Mouse (Mus musculus): Measurements from ENCODE around the gene Map4k1.

Map4k1 gene

DNA sequence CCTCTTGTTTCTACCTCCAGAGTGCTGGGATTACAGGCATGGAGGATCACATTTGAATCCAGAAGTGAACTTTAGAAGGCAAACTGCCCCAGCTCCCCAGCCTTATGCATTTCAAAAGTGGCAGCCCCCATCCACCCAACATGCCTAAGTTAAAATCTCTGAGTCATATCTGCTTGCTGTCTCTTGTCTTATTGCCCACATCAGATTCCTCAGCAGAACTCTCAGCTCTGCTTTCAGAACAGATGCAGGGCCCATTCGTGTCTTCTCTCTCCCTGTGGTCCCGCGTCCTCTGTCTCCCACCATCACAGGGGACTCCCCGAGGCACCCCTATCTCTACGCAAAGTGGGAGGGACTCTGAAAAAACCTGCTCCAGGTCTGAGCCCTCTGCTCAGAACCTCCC lies 44.3 kb downstream of the Map4k1 start:
- in situ Hi-C loops (cut with MboI, MseI) = no loop called here

DNA sequence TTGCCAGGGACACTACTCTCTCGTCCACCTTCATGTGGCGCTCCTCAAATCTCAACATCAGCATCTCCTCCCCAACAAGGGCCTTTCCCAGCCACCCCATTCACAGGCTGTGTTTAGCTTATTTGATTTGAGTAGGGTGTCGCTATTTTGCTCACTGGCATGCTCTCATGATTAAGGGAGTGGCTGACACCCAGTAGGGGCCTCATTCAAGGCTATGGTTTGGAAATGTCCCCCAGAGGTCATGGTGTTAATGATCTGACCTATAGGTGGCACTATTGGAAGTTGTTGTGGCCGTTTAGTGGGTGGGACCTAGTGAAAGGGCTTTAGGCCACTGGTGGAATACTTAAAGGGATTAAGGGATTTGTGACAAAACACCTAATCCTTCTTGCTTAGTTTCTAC lies 45.0 kb downstream of the Map4k1 start:
- in situ Hi-C loops (cut with MboI, MseI) = no loop called here

DNA sequence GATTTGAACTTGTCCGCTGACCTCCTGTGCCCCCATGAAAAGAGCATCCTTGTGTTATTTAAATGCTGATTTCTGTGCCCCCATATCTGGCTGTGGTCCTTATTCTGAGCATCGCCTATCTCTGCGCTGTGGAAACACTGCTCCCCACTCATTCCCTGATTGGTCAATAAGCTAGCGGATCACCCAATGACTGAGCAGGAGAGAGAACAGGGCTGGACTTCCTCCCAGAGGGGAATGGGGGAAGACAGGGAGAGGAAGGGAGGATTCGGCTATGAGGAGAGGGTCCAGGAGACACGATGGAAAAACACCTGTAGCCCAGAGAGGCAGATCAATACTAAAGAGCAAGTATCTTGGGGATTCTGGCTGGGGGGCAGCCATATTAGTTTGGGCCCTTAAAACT lies 46.9 kb downstream of the Map4k1 start:
- in situ Hi-C loops (cut with MboI, MseI) = no loop called here

DNA sequence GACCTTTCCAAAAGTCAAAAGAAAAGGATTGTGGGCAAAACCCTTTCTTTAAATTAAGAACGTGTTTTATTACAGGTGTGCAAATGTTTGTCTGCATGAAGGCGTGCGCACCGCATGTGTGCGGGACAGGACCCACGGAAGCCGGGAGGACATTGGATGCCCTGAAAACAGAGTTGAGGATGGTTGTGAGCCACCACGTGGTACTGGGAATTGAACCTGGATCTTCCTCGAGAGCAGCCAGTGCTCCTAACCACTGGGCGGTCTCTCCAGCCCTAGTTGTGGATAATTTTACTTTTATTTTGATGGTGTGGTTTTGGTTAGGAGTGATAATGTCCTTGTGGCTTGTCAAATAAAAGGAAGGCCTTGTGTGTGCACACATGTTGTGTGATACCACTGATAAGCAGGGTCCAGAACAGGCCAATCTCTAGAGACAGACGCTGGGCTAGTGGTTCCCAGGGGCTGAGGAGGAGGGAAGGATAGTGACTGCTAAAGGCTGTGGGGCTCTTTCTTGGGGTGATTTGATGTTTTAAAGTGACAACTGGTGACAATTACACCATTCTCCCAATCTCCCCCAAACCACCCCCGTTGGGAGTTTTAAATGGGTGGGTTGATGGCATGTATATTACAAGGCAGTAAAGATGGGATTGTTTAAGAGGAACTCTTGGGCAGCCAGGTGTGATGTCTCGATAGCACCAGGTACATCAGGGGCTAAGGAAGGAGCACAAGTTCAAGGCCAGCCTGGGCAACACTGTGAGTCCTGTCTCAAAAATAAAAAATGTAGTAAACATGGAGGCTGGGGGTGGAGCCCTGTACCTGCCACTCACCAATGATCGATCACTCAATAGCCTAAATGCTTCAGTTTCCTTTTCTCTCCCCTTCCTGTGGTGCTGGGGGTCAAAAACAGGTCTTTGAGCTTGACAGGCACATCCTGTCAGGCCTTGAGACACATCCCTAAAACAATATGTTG lies 48.1 kb downstream of the Map4k1 start:
- in situ Hi-C loops (cut with MboI, MseI) = no loop called here

DNA sequence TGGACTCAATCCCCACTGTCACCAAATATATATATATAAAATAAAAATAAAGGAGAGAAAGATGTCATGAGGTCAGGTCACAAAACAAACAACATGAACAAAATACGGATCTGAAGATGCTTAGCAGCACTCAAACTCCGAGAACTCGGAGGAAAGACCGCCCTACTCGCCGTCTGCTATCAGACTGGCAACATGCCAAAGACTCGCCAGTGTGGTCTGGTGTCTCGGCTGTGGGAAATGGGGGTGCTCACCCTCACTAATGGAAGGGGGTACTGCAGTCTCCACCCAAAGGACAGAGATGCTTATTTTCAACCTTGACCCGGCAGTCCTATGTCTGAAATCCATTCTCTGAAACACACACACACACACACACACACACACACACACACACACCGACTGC lies 49.8 kb downstream of the Map4k1 start:
- in situ Hi-C loops (cut with MboI, MseI) = no loop called here

DNA sequence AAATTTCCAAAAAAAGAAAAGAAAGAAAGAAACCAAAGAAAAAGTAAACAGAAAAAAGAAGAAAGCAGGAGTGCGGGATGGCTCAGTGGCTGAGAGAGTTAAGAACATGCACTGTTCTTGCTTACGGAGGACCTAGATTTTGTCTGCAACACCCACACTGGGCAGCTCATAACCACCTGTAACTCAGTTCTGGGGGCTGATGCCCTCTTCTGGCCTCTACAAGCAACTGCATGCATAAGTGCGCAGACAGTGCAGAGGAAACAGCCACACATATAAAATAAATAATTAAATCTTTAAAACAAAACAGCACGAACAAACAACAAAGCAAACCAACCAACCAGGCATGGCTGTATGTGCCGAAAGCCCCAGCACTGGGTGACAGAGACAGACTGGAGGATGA lies 50.8 kb downstream of the Map4k1 start:
- in situ Hi-C loops (cut with MboI, MseI) = no loop called here

DNA sequence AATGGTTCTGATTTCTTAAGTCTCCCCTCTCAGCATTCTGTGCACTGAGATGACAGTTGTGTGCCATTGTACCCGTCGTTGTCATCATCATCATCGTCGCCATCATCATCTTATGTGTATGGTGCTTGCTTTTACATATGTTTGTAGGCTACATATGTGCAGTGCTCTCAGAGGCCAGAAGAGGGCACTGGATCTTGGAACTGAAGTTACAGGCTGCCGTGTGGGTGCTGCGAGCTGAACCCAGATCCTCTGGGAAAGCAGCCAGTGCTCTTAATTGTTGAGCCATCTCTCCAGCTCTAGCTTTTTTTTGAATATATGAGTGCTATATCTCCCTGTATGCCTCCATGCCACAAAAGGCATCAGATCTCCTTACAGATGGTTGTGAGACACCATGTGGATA lies 55.4 kb downstream of the Map4k1 start:
- in situ Hi-C loops (cut with MboI, MseI) = loop anchor here (5.0 kb wide), 1 partner anchor 50 kb away; no protein-coding TSS in a partner anchor

DNA sequence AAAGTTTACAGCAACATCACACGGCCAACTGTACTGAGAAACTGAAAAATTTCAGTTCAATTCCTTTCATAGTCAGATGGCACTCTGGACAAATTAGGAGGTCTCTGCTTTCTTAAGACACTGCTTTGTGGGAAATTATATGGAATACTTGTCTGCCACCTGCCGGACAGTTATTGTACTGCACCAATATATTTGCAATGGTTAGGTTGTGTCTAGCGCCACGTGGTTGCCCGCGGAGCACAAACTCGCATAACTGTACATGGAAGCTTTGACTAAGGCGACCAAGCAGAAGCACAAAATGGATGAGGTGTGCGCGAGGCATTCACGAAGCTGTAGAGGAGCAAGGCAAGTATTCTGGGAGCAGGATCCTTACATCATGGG lies 57.7 kb downstream of the Map4k1 start:
- in situ Hi-C loops (cut with MboI, MseI) = loop anchor here (5.0 kb wide), 1 partner anchor 52 kb away; no protein-coding TSS in a partner anchor

DNA sequence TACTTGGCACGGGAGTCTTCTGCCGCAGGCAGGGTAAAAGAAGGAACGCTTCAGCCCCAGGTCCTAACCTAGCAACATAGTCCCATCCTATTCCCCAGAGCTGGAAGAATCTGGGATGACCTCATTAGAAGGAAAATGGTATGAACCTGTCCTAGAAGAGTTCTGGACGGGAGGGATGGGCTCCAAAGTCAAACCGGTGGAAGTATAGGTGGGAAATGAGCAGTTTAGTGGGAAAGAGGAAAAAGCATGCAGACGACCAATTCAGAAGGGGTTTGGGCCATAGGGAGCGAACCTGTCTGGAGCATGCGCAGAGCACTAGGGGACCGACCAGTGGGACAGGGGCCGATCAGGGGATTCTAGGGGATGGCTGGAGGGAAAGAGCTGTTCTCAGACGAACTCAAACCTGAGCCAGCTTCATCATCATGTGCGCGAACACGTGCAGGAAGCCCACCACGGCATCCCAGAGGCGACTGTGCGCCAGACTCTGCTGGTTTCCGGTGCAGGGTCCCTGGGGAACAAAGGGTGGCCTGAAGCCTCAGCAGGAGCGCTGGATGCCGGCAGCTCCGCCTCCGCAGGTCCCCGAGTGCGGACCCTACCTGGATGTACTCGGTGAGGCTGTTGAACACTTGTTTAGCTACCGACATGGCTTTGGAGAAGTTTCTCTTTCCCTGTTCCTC lies 58.3 kb downstream of the Map4k1 start:
- in situ Hi-C loops (cut with MboI, MseI) = loop anchor here (5.0 to 10.0 kb wide), 2 partner anchors 53 to 245 kb away; partner anchors contain the start of genes Ppp1r14a and Spint2

DNA sequence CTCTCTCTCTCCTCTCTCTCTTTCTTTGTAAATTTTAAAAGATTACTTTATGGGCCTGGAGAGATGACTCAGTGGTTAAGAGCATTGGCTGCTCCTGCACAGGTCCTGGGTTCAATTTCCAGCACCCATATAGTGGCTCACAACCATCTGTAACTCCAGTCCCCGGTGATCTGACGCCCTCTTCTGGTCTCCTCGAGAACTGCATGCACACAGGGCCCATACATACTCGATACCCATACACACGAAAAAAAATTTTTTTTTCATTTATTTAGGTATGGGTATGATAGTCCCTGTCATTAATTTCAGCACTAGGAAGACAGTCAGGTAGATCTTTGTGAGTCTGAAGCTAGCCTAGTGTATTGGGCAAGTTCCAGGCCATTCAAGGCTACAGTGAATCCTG lies 59.3 kb downstream of the Map4k1 start:
- in situ Hi-C loops (cut with MboI, MseI) = loop anchor here (10.0 kb wide), 1 partner anchor 244 kb away; the partner anchor contains the start of genes Ppp1r14a and Spint2

DNA sequence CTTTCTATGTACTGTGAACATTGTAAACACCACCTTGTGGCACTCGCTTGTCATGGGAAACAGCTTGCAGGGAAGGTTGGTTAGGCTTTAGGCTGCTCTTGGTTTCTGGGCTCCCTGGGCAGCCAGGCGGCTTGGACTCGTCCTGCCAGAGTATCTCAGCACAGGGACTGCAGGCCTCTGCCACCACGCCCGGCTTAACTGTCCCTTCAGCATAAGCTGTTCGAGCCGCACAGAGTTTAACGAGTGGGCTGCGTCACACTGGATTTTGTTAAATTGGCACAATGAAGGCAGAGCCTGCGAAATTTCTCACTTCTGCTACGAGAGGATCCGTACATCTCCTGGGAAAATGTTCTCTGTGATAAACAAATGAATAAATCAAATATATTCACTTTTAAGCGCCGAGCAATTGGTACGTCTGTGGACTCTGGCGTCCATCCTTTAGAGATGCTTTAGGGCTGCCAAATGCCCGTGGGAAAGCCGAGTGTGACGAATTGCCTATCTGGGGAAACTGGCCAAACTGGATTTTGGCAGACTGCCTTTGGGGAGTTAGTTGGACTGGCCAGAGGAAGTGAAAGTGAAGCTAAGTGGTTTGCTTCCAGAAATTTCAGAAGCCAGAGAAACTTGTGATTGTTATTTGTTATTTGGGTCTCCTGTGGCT lies 61.3 kb downstream of the Map4k1 start:
- in situ Hi-C loops (cut with MboI, MseI) = loop anchor here (10.0 kb wide), 1 partner anchor 242 kb away; the partner anchor contains the start of genes Ppp1r14a and Spint2

DNA sequence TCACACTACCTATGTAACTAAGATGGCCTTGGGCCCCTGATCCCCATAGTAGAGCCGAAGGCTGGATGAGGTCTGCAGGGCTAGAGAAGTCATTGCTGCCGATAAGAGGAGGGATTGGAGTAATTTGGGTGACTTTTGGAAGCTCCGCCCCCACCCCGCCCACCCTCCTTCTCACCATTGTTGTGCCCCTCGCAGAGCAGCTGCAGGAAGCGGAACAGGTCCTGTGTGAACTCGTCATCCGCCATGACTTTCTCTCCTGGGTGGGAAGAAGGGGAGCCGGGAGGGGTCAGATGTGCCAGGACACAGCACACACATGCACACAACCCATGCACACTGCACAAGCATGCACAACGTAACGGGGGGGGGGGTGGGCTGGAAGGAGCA lies 61.8 kb downstream of the Map4k1 start:
- in situ Hi-C loops (cut with MboI, MseI) = loop anchor here (10.0 kb wide), 1 partner anchor 241 kb away; the partner anchor contains the start of genes Ppp1r14a and Spint2

DNA sequence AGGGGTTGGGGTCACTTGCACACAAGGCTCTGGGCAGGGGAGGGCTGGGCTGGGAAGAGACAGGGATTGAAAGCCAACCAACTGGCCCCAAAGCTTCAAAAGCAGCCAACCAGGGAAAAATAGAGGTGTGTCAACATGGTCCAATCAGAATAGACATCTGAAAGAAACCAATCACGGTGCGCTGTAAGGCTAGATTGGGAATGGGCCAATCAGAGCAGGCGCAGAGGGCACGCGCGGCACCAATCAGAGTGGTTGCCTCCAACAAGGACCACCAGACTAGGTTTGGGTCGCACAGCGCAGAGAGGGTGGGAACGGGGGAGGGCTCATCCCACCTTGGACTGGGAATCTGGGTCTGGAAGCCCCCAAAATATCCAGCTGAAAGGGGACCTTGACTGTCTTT lies 62.5 kb downstream of the Map4k1 start:
- in situ Hi-C loops (cut with MboI, MseI) = loop anchor here (10.0 kb wide), 1 partner anchor 240 kb away; the partner anchor contains the start of genes Ppp1r14a and Spint2

DNA sequence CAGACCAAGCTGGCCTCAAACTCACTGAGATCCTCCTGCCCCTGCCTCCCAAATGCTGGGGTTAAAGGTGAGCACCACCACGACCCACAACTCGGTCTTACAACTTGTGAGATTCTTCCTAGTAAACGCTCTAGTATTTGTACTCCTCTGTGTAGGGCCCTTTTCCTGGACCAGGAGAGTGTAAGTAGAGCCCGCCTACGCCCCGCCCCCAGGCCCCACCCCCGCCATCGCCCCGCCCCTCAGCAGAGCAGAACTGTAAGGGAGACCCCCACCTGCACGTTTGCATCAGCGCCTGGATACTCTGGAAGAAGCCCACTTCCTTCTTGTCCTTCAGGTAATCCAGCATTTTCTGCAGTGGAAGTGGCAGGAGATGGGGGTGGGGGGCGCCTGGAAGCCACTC lies 64.7 kb downstream of the Map4k1 start:
- in situ Hi-C loops (cut with MboI, MseI) = loop anchor here (10.0 kb wide), 1 partner anchor 238 kb away; the partner anchor contains the start of genes Ppp1r14a and Spint2

DNA sequence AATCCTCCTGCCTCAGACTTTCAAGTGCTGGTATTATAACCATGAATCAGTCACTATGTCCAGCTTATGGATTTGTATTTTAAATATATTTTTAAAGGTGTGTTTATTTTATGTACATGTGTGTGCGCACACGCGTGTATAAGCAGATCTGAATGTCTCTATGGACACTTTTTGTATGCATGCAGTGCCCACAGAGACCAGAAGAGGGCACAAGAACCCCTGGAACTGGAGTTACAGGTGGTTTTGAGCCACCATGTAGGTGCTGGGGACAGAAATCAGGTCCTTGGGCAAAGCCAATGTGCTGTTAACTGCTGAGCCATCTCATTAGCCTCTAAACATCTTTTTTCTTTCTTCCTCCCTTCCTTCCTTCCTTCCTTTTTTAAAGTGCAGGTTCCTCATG lies 66.2 kb downstream of the Map4k1 start:
- in situ Hi-C loops (cut with MboI, MseI) = loop anchor here (10.0 kb wide), 1 partner anchor 237 kb away; the partner anchor contains the start of genes Ppp1r14a and Spint2

DNA sequence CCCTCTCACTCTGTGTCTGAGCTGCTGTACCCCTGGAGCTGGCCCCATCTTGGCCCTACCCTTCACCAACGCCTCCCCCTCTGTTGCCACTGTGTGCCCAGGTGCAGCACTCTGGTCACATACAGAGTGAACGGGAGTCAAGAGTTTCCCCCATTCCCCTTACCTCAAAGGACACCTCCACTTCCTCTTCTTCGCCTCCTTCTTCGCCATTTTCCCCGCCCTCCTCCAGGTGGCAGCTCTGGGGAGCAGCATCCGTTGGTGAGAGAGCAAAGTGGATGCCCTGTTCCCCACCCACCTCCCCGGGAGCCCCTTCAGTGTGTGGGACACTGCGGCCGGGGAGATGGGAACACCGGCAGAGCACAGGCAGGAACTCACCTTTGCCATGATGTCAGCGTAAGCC lies 66.8 kb downstream of the Map4k1 start:
- in situ Hi-C loops (cut with MboI, MseI) = loop anchor here (10.0 kb wide), 1 partner anchor 236 kb away; the partner anchor contains the start of genes Ppp1r14a and Spint2

DNA sequence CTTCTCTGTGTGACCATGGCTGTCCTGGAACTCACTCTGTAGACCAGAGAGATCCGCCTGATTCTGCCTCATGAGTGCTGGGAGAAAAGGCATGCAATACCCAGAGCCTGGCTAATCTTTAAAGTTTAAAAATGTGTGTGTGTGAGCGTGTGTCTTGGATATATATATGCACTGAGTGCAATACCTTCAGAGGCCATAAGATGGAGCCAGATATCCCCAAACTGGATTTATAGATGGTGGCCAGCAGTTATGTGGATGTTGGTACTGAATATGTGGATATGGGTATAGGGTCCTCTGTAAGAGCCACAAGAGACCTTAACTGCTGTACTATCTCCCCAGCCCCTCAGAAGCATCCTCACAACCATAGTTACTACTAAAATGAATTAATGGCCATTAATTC lies 68.9 kb downstream of the Map4k1 start:
- in situ Hi-C loops (cut with MboI, MseI) = loop anchor here (5.0 kb wide), 1 partner anchor 252 kb away; the partner anchor contains the start of gene Dpf1

DNA sequence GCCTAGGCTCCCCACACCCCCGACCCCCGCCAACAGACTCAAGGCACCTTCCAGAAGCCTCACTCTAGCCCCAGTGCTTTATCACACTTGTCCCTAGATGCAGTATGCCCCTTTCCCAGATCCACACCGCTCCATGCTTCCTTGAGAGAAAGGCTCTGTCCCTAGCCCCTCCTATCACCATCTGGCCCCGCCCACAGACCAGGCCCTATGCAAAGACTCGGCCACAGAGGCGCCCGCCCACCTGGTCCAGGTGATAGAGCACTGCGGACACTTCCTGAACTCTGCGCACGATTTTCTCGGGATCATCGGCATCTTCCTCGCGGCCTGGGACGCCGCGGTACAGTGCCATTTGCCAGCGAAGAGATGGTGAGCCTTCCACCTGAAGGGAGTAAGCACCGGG lies 71.0 kb downstream of the Map4k1 start:
- in situ Hi-C loops (cut with MboI, MseI) = loop anchor here (5.0 kb wide), 1 partner anchor 249 kb away; the partner anchor contains the start of gene Dpf1

Data from T-helper 1 cell (primary cell).